Mouse (Mus musculus) adrenal gland, adult 18-20 months (tissue): ENCODE results near the gene Olfr661. TPM values are rescaled to one million over a fixed set of nuclear protein-coding genes. Genes with fewer than 3 reads are reported as not detected.

Source experiments
- DNase-seq, 2 experiments: peaks; one replicate each; pipeline ENCODE4 v3.0.0; 2021 to 2022; ENCODE audit warnings: low spot score in 2 of 2
- long read RNA-seq, 2 experiments: library from polyadenylated mRNA; stranded (forward); transcript quantifications; one replicate each; pipeline ENCODE4 v2.0.0; 2021
- total RNA-seq, 2 experiments: library from RNA; stranded (reverse); gene quantifications; 1 replicate in 1 of 2; 2 replicates in 1 of 2; pipeline ENCODE4 v1.2.3; 2021

Gene Olfr661
- not detected for total RNA-seq
- long read RNA-seq, experiment 1 = 0 reads
- long read RNA-seq, experiment 2 = 0 reads

- no peak for DNase-seq
Measured at GRCm38 (mm10) chr7:104686201-104686600, at the start of gene Olfr661. TSS of gene Olfr661 (plus strand) at chr7:104686501.

- DNase-seq = peak; percentile 10 to 22
Measured at GRCm38 (mm10) chr7:104646841-104647482, 39.3 kb upstream of the Olfr661 start, which contains the start of gene Olfr658. TSS of gene Olfr658 (minus strand) at chr7:104647305.

GRCm38 (mm10) chr7:104666453-104666852 is 19.8 kb upstream of the Olfr661 start, which contains the start of gene Olfr659:
TSS of gene Olfr659 (plus strand) at chr7:104666753.
- no peak for DNase-seq

Other genes with a start within 250 kb of the Olfr661 start
- 1 to 10 TPM; 4.8 to 5.1 TPM for gene Trim30a, start 221.3 kb upstream of the Olfr661 start, total RNA-seq
- 1 to 10 TPM; 2.2 to 4.8 TPM for gene Trim30d, start 178.7 kb upstream of the Olfr661 start, total RNA-seq
- not detected for gene Olfr651, start 136.4 kb upstream of the Olfr661 start, total RNA-seq
- not detected for gene Olfr652, start 125.6 kb upstream of the Olfr661 start, total RNA-seq
- gene Olfr653, start 109.2 kb upstream of the Olfr661 start, total RNA-seq = not detected
- gene Olfr654, start 99.5 kb upstream of the Olfr661 start, total RNA-seq = not detected
- gene Olfr655, start 84.7 kb upstream of the Olfr661 start, total RNA-seq = not detected
- not detected for gene Olfr656, start 72.5 kb upstream of the Olfr661 start, total RNA-seq
- gene Olfr657, start 61.7 kb upstream of the Olfr661 start, total RNA-seq = not detected
- not detected for gene Olfr658, start 39.2 kb upstream of the Olfr661 start, total RNA-seq
- gene Olfr659, start 19.7 kb upstream of the Olfr661 start, total RNA-seq = not detected
- not detected for gene Usp17le, start 91.0 kb downstream of the Olfr661 start, total RNA-seq
- not detected for gene Usp17lb, start 156.1 kb downstream of the Olfr661 start, total RNA-seq
- gene Usp17la, start 170.5 kb downstream of the Olfr661 start, total RNA-seq = not detected
- gene Olfr665, start 191.5 kb downstream of the Olfr661 start, total RNA-seq = not detected
- not detected for gene Olfr666, start 209.5 kb downstream of the Olfr661 start, total RNA-seq
- not detected for gene Olfr667, start 235.0 kb downstream of the Olfr661 start, total RNA-seq
- gene Olfr668, start 241.6 kb downstream of the Olfr661 start, total RNA-seq = not detected
- not detected for gene Olfr669, start 247.7 kb downstream of the Olfr661 start, total RNA-seq